Mouse (Mus musculus) cerebral cortex, adult 2 months (tissue): ENCODE results near the gene Klhdc10.

Experiments used
- WGBS: fragments of 180-500 bp; shearing (Covaris S2); methylation state at CpG from one replicate; pipeline ENCODE4 v1.1.7; 2018; 5-methylcytosine and 5-hydroxymethylcytosine counted together

Klhdc10 gene

GRCm38 (mm10) chr6:30468058-30468457 lies 66.4 kb downstream of the Klhdc10 start:
- 90% methylated on average over 1 of the region's 1 CpGs for WGBS

- WGBS: 69% methylated on average over 12 of the region's 12 CpGs
These were observed 67.0 kb downstream of the Klhdc10 start for GRCm38 (mm10) chr6:30468684-30469083.

GRCm38 (mm10) chr6:30469370-30469769 lies 67.7 kb downstream of the Klhdc10 start:
- 65% methylated on average over 12 of the region's 12 CpGs for WGBS

- 83% methylated on average over 3 of the region's 3 CpGs for whole genome bisulfite sequencing
These were observed 70.0 kb downstream of the Klhdc10 start for GRCm38 (mm10) chr6:30471706-30472105.

GRCm38 (mm10) chr6:30476025-30476765 lies 74.5 kb downstream of the Klhdc10 start:
- 55% methylated on average over 10 of the region's 10 CpGs for WGBS

- 78% methylated on average over 8 of the region's 8 CpGs for WGBS
These were observed 75.6 kb downstream of the Klhdc10 start for GRCm38 (mm10) chr6:30477210-30477714.

- WGBS: 88% methylated on average over 6 of the region's 6 CpGs
These were observed 76.1 kb downstream of the Klhdc10 start for GRCm38 (mm10) chr6:30477784-30478183.

- WGBS: 91% methylated on average over 3 of the region's 3 CpGs
These were observed 77.8 kb downstream of the Klhdc10 start for GRCm38 (mm10) chr6:30479418-30479817.

GRCm38 (mm10) chr6:30482908-30483307 lies 81.2 kb downstream of the Klhdc10 start:
- 90% methylated on average over 2 of the region's 2 CpGs for WGBS

GRCm38 (mm10) chr6:30486504-30486903 lies 84.8 kb downstream of the Klhdc10 start:
- 94% methylated on average over 6 of the region's 6 CpGs for WGBS

GRCm38 (mm10) chr6:30499049-30499448 lies 97.4 kb downstream of the Klhdc10 start:
- WGBS: 74% methylated on average over 3 of the region's 3 CpGs
